Mouse (Mus musculus) liver, embryonic 16.5 days (tissue): Measurements from ENCODE around the gene Snx1. TPM values are rescaled to one million over a fixed set of nuclear protein-coding genes. Genes with fewer than 3 reads are reported as not detected.

Experiments
- ATAC-seq: fragments of 200-750 bp; cut with Nextera tagmentation; 2 replicates; pipeline ENCODE4 v1.8.0; 2017; ENCODE audit warnings: low read depth, mild to moderate bottlenecking, moderate number of reproducible peaks, moderate library complexity
- H3K27ac ChIP-seq: fragments of 300-500 bp; sonication (generic); 2 replicates; pipeline ENCODE4 v1.5.1; 2014; ENCODE audit warnings: mild to moderate bottlenecking, low read length
- H3K27me3 ChIP-seq: fragments of 300-500 bp; sonication (generic); 2 replicates; pipeline ENCODE4 v1.6.1; 2014; ENCODE audit warnings: low read depth, low read length, mixed read lengths; ENCODE audit not compliant: control insufficient read depth, insufficient read depth
- H3K36me3 ChIP-seq: fragments of 300-500 bp; sonication (generic); 2 replicates; pipeline ENCODE4 v1.6.1; 2014; ENCODE audit warnings: mild to moderate bottlenecking; ENCODE audit not compliant: control insufficient read depth, insufficient read depth
- H3K4me1 ChIP-seq: fragments of 300-500 bp; sonication (generic); 2 replicates; pipeline ENCODE4 v1.6.1; 2014; ENCODE audit warnings: low read depth, low read length, mixed read lengths; ENCODE audit not compliant: control insufficient read depth
- H3K4me2 ChIP-seq: fragments of 300-500 bp; sonication (generic); 2 replicates; pipeline ENCODE4 v1.6.1; 2014; ENCODE audit warnings: low read depth, low read length, mixed read lengths
- H3K4me3 ChIP-seq: fragments of 300-500 bp; sonication (generic); 2 replicates; pipeline ENCODE4 v1.5.1; 2014; ENCODE audit warnings: low read depth, mild to moderate bottlenecking, low read length
- H3K9ac ChIP-seq: fragments of 300-500 bp; sonication (generic); 2 replicates; pipeline ENCODE4 v1.6.1; 2014; ENCODE audit warnings: low read depth, low read length
- H3K9me3 ChIP-seq: fragments of 300-500 bp; sonication (generic); replicated peaks from 2 replicates; pipeline ENCODE4 v1.6.1; 2016; ENCODE audit warnings: low read length; ENCODE audit not compliant: control insufficient read depth
- WGBS: fragments of 180-500 bp; shearing (Covaris S2); extraction: QIAGEN DNeasy Blood & Tissue Kit; methylation state at CpG from one replicate; pipeline ENCODE4 v1.1.7; 2014; ENCODE audit not compliant: insufficient replicate concordance; 5-methylcytosine and 5-hydroxymethylcytosine counted together
- polyA plus RNA-seq: library from polyadenylated mRNA; unstranded; fragments of >200 nt; fragmentation: Nextera tagmentation; extraction: Ambion mirVana; gene quantifications from 2 replicates; pipeline ENCODE4 v1.2.1, GENCODE M21; 2015

The Snx1 gene
- polyA plus RNA-seq, 1 experiment from 2014 or later = 59.6 TPM

GRCm38 (mm10) chr9:66059583-66060307 lies 66.6 kb downstream of the Snx1 start, which contains the start of gene Ppib:
Gene Ppib (plus strand): TSS chr9:66060222.
- peaks cover 24% of the 10 kb centered on the region for H3K36me3 ChIP-seq
- H3K27ac ChIP-seq = peak within 1 kb of the TSS; percentile 88
- peaks cover 19% of the 10 kb centered on the region for H3K4me1 ChIP-seq
- no peaks in the 10 kb centered on the region for H3K9me3 ChIP-seq
- H3K27me3 ChIP-seq = no peaks in the 10 kb centered on the region
- H3K4me2 ChIP-seq = peak within 1 kb of the TSS; percentile 75
- peak within 1 kb of the TSS; percentile 95 for H3K9ac ChIP-seq
- WGBS = under 1% methylated on average over 50 of the region's 51 CpGs
- H3K4me3 ChIP-seq = peak within 1 kb of the TSS; percentile 93
- peak; percentile 97 for ATAC-seq

- Histone ChIP-seq H3K36me3 (no peaks in the 10 kb centered on the region), H3K9me3 (0 out of 2 replicates have a peak, but pooled peaks cover 2% of the 10 kb centered on the region), H3K27me3 (no peaks in the 10 kb centered on the region), H3K4me2 (no peak overlapping the region), H3K9ac (no peak overlapping the region), H3K4me3 (no peak overlapping the region), H3K4me1 (no peaks in the 10 kb centered on the region), H3K27ac (no peak overlapping the region)
- WGBS = 49% methylated on average over 1 of the region's 1 CpGs
- ATAC-seq = no peak
These were observed 72.8 kb downstream of the Snx1 start for GRCm38 (mm10) chr9:66053620-66054019.

GRCm38 (mm10) chr9:66052731-66053130 lies 73.7 kb downstream of the Snx1 start:
- Histone ChIP-seq H3K4me3 (no peak overlapping the region), H3K27ac (no peak overlapping the region), H3K4me1 (no peaks in the 10 kb centered on the region), H3K9ac (no peak overlapping the region), H3K36me3 (no peaks in the 10 kb centered on the region), H3K27me3 (no peaks in the 10 kb centered on the region), H3K9me3 (0 out of 2 replicates have a peak, but pooled peaks cover 2% of the 10 kb centered on the region), H3K4me2 (no peak overlapping the region)
- WGBS = 80% methylated on average over 1 of the region's 1 CpGs
- ATAC-seq = no peak

GRCm38 (mm10) chr9:66051493-66051892 lies 74.9 kb downstream of the Snx1 start:
- H3K9ac ChIP-seq = no peak overlapping the region
- no peak overlapping the region for H3K27ac ChIP-seq
- no peaks in the 10 kb centered on the region for H3K36me3 ChIP-seq
- 52% methylated on average over 4 of the region's 4 CpGs for WGBS
- H3K4me2 ChIP-seq = no peak overlapping the region
- 0 out of 2 replicates have a peak, but pooled peaks cover 2% of the 10 kb centered on the region for H3K9me3 ChIP-seq
- no peak for ATAC-seq
- H3K27me3 ChIP-seq = no peaks in the 10 kb centered on the region
- H3K4me1 ChIP-seq = no peaks in the 10 kb centered on the region
- H3K4me3 ChIP-seq = no peak overlapping the region

GRCm38 (mm10) chr9:66049931-66050601 lies 76.3 kb downstream of the Snx1 start:
- H3K4me2 ChIP-seq = no peak overlapping the region
- H3K4me1 ChIP-seq = no peaks in the 10 kb centered on the region
- no peaks in the 10 kb centered on the region for H3K27me3 ChIP-seq
- no peaks in the 10 kb centered on the region for H3K36me3 ChIP-seq
- no peak overlapping the region for H3K9ac ChIP-seq
- no peak for ATAC-seq
- 0 out of 2 replicates have a peak, but pooled peaks cover 2% of the 10 kb centered on the region for H3K9me3 ChIP-seq
- no peak overlapping the region for H3K4me3 ChIP-seq
- H3K27ac ChIP-seq = no peak overlapping the region
- WGBS = 73% methylated on average over 6 of the region's 6 CpGs

GRCm38 (mm10) chr9:66043241-66043640 lies 83.1 kb downstream of the Snx1 start:
- whole genome bisulfite sequencing = 75% methylated on average over 3 of the region's 3 CpGs
- ATAC-seq = no peak

GRCm38 (mm10) chr9:66042331-66042730 lies 84.1 kb downstream of the Snx1 start:
- H3K4me1 ChIP-seq = no peaks in the 10 kb centered on the region
- no peak overlapping the region for H3K4me3 ChIP-seq
- H3K36me3 ChIP-seq = no peaks in the 10 kb centered on the region
- no peaks in the 10 kb centered on the region for H3K27me3 ChIP-seq
- WGBS = 71% methylated on average over 4 of the region's 4 CpGs
- ATAC-seq = no peak
- no peak overlapping the region for H3K27ac ChIP-seq
- H3K9me3 ChIP-seq = no peaks in the 10 kb centered on the region
- H3K4me2 ChIP-seq = no peak overlapping the region
- no peak overlapping the region for H3K9ac ChIP-seq

More at GRCm38 (mm10) chr9:66043241-66043640, 83.1 kb downstream of the Snx1 start:
- Histone ChIP-seq H3K9ac (no peak overlapping the region), H3K27me3 (no peaks in the 10 kb centered on the region), H3K9me3 (no peaks in the 10 kb centered on the region), H3K36me3 (no peaks in the 10 kb centered on the region), H3K4me1 (no peaks in the 10 kb centered on the region), H3K4me3 (no peak overlapping the region), H3K27ac (no peak overlapping the region), H3K4me2 (no peak overlapping the region)

GRCm38 (mm10) chr9:66040801-66041200 lies 85.6 kb downstream of the Snx1 start:
- Histone ChIP-seq H3K36me3 (no peaks in the 10 kb centered on the region), H3K27ac (no peak overlapping the region), H3K9me3 (no peaks in the 10 kb centered on the region), H3K4me2 (no peak overlapping the region), H3K4me3 (no peak overlapping the region), H3K9ac (no peak overlapping the region), H3K27me3 (no peaks in the 10 kb centered on the region), H3K4me1 (no peaks in the 10 kb centered on the region)
- WGBS = 68% methylated on average over 3 of the region's 3 CpGs
- no peak for ATAC-seq

- 78% methylated on average over 4 of the region's 4 CpGs for WGBS
- H3K9me3 ChIP-seq = no peaks in the 10 kb centered on the region
- H3K4me3 ChIP-seq = no peak overlapping the region
- H3K27me3 ChIP-seq = no peaks in the 10 kb centered on the region
- H3K4me1 ChIP-seq = no peaks in the 10 kb centered on the region
- no peak overlapping the region for H3K9ac ChIP-seq
- no peak overlapping the region for H3K27ac ChIP-seq
- no peak for ATAC-seq
- no peak overlapping the region for H3K4me2 ChIP-seq
- H3K36me3 ChIP-seq = no peaks in the 10 kb centered on the region
These were observed 87.1 kb downstream of the Snx1 start for GRCm38 (mm10) chr9:66039290-66039689.
